Mouse (Mus musculus) small intestine, adult 2 months (tissue): Measurements from ENCODE around the gene Mplkip.

Experiments used
- CTCF ChIP-seq: fragments of 200-500 bp; IDR thresholded peaks from 2 replicates; pipeline ENCODE4 v1.5.1; 2012; ENCODE audit warnings: low read depth, mild to moderate bottlenecking, control low read depth, inconsistent platforms, low read length, moderate library complexity, mixed read lengths; ENCODE audit not compliant: insufficient replicate concordance, insufficient read length; ENCODE audit errors: extremely low read depth
- POLR2A ChIP-seq: fragments of 200-500 bp; IDR thresholded peaks from 2 replicates; pipeline ENCODE4 v1.6.1; 2012; ENCODE audit warnings: low read depth, mild to moderate bottlenecking, control low read depth, inconsistent platforms, low read length, moderate library complexity

DNA sequence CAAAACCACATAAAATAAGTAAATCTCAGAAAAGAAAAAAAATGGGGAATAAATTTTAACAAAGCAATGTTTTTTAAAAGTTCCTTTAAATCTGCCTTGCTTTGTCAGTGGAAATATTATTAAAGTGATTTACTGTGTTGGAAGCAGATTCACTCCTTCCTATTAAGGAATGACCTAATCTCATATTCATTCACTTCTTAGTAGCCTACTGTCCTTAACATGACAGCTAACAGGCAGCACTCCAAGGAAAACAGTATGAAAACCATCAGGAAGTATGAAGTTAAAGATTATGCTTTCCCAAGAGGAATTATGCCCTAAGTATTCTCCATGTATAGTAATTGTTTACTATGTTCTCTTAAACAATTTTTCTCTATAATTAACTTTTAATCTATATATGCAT lies 4.3 kb upstream of the Mplkip start:
- no peak for TF ChIP-seq CTCF
- TF ChIP-seq POLR2A = no peak
